ENCODE assay signal across 8 mouse cellular contexts in the genomic region with DNA sequence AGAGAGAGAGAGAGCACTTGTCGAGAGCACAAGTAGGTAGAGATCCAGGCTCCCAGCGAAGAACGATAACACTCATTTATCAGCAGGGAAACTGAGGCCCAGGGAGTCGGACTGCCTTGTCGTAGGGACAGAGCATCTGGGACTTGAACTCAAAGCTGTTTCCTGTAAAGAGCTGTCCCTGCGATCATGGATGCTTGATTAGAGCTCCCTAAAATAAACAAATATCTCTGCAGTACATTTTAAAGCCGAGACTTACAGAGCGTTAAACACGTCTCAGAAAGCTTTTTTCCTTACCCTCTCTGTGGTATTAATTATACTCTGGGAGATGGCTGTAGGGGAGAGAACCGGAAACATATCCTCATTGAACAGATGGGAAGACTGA. TPM values are rescaled to one million over a fixed set of nuclear protein-coding genes. Genes with fewer than 3 reads are reported as not detected.
DNase-seq lines count a peak whose midpoint lies in the region; ATAC-seq and TF ChIP-seq lines count a peak whose summit lies in the region.

No protein-coding gene starts in this region.

- H3K36me3 ChIP-seq in limb, embryonic 15.5 days: peaks cover 5% of the 10 kb centered on the region; the same call in 1 of the 2 replicates

- no peak for TF ChIP-seq CTCF in cerebellum, adult 2 months (IDR thresholded peaks at IDR 0.05; ENCODE audit: borderline replicate concordance, insufficient read depth, low read depth, low read length)

- H3K27me3 ChIP-seq in cerebellum, adult 2 months (ENCODE audit: control insufficient read depth, insufficient read depth, low read length): no peaks in the 10 kb centered on the region
- no peaks in the 10 kb centered on the region for H3K27me3 ChIP-seq in limb, embryonic 15.5 days

- H3K4me3 ChIP-seq in cerebellum, adult 2 months (replicated peaks; ENCODE audit: insufficient read depth, low read depth, low read length): peak overlapping the region; percentile 77
- H3K4me3 ChIP-seq in limb, embryonic 15.5 days: peak overlapping the region; percentile 80

- H3K9ac ChIP-seq in limb, embryonic 15.5 days: no peak overlapping the region; the same call in 1 of the 2 replicates

- 36% methylated on average over 10 of the region's 10 CpGs for WGBS in cerebellum, adult 2 months
- 26% methylated on average over 10 of the region's 10 CpGs for WGBS in limb, embryonic 15.5 days

- ATAC-seq in limb, embryonic 15.5 days (ENCODE audit: insufficient number of reproducible peaks, low FRiP score, low TSS enrichment, low read depth): no peak

- H3K4me2 ChIP-seq in limb, embryonic 15.5 days: peak overlapping the region; percentile 67

- H3K9me3 ChIP-seq in limb, embryonic 15.5 days: no peaks in the 10 kb centered on the region

- peaks cover 3% of the 10 kb centered on the region; the same call in 1 of the 2 replicates for H3K4me1 ChIP-seq in cerebellum, adult 2 months (ENCODE audit: control insufficient read depth, insufficient read depth, low read length)
- peaks cover 51% of the 10 kb centered on the region for H3K4me1 ChIP-seq in limb, embryonic 15.5 days

- peak overlapping the region; percentile 68; the same call in 1 of the 2 replicates for H3K27ac ChIP-seq in cerebellum, adult 2 months (ENCODE audit: insufficient read depth, low read length)
- peak overlapping the region; percentile 91 for H3K27ac ChIP-seq in limb, embryonic 15.5 days

- no peak for TF ChIP-seq POLR2A in cerebellum, adult 2 months (IDR thresholded peaks at IDR 0.05; ENCODE audit: borderline replicate concordance, insufficient read depth, low read length)

- DNase-seq in cerebellum, adult 2 months: no peak
- DNase-seq in cerebellum, postnatal 4 days (ENCODE audit: low spot score in 2 of 2): no peak
- peak; percentile 23 for DNase-seq in thymus, postnatal 0 days (ENCODE audit: low spot score)
- DNase-seq in thymus, adult 18-20 months: no peak
- no peak for DNase-seq in embryo, embryonic 10 days (ENCODE audit: low spot score)
- no peak for DNase-seq in urinary bladder, postnatal 14 days (ENCODE audit: low spot score)
- DNase-seq in layer of hippocampus, postnatal 25 days (ENCODE audit: extremely low spot score in 1 of 2, low spot score in 1 of 2): no peak

RNA-seq across cellular contexts. Expression of a gene that starts 0.7 kb away (rescaled TPM):
- 162 and 173 TPM in 2 replicates for polyA plus RNA-seq in cerebellum, adult 2 months (2012; rRNA removed)
- polyA plus RNA-seq in thymus, postnatal 0 days (2015; fragmentation: Nextera tagmentation; extraction: Ambion mirVana): 244 and 341 TPM in 2 replicates
- polyA plus RNA-seq in limb, embryonic 15.5 days (2015; fragmentation: Nextera tagmentation; extraction: Ambion mirVana): 110 and 122 TPM in 2 replicates
- total RNA-seq in layer of hippocampus, postnatal 25 days (2021): 10 to 100 TPM; 57.9 to 98.4 TPM

RNA-seq across cellular contexts. Expression of a gene that starts 6.3 kb away (rescaled TPM):
- 0.85 and 1.1 TPM in 2 replicates for polyA plus RNA-seq in cerebellum, adult 2 months (2012; rRNA removed)
- 1.1 and 1.5 TPM in 2 replicates for polyA plus RNA-seq in thymus, postnatal 0 days (2015; fragmentation: Nextera tagmentation; extraction: Ambion mirVana)
- polyA plus RNA-seq in limb, embryonic 15.5 days (2015; fragmentation: Nextera tagmentation; extraction: Ambion mirVana): 0.72 and 0.78 TPM in 2 replicates
- total RNA-seq in layer of hippocampus, postnatal 25 days (2021): under 1 TPM in 1 of 2 experiments, not detected in 1; 0.42 TPM

RNA-seq across cellular contexts. Expression of a gene that starts 19.3 kb away (rescaled TPM):
- polyA plus RNA-seq in cerebellum, adult 2 months (2012; rRNA removed): 282 and 314 TPM in 2 replicates
- 2,922 and 3,108 TPM in 2 replicates for polyA plus RNA-seq in thymus, postnatal 0 days (2015; fragmentation: Nextera tagmentation; extraction: Ambion mirVana)
- polyA plus RNA-seq in limb, embryonic 15.5 days (2015; fragmentation: Nextera tagmentation; extraction: Ambion mirVana): 2,364 and 2,933 TPM in 2 replicates
- 100 to 1,000 TPM; 446 to 548 TPM for total RNA-seq in layer of hippocampus, postnatal 25 days (2021)

RNA-seq across cellular contexts. Expression of a gene that starts 33.6 kb away (rescaled TPM):
- polyA plus RNA-seq in cerebellum, adult 2 months (2012; rRNA removed): not detected in 2 replicates
- 0.08 and 0.10 TPM in 2 replicates for polyA plus RNA-seq in thymus, postnatal 0 days (2015; fragmentation: Nextera tagmentation; extraction: Ambion mirVana)
- polyA plus RNA-seq in limb, embryonic 15.5 days (2015; fragmentation: Nextera tagmentation; extraction: Ambion mirVana): not detected in 2 replicates
- total RNA-seq in layer of hippocampus, postnatal 25 days (2021): not detected

RNA-seq across cellular contexts. Expression of a gene that starts 33.7 kb away (rescaled TPM):
- not detected in 2 replicates for polyA plus RNA-seq in cerebellum, adult 2 months (2012; rRNA removed)
- not detected in 2 replicates for polyA plus RNA-seq in thymus, postnatal 0 days (2015; fragmentation: Nextera tagmentation; extraction: Ambion mirVana)
- polyA plus RNA-seq in limb, embryonic 15.5 days (2015; fragmentation: Nextera tagmentation; extraction: Ambion mirVana): not detected in 2 replicates
- total RNA-seq in layer of hippocampus, postnatal 25 days (2021): not detected
